Mouse (Mus musculus): Measurements from ENCODE around the gene Ctsa.

Ctsa gene

GRCm38 (mm10) chr2:164804533-164805331, 27.9 kb upstream of the Ctsa start, which contains the start of the genes Acot8 and Zswim3:
Gene Acot8 (minus strand): TSS chr2:164804882.
Gene Zswim3 (plus strand): TSS chr2:164805098.
- DNase-seq (ENCODE audit: low read depth, low spot score), result peak; percentile 98

GRCm38 (mm10) chr2:164805332-164805718, 27.3 kb upstream of the Ctsa start:
- no peak for DNase-seq (ENCODE audit: low read depth, low spot score)

GRCm38 (mm10) chr2:164806614-164807013, 26.1 kb upstream of the Ctsa start:
- DNase-seq (ENCODE audit: low read depth, low spot score), result no peak

- no peak for DNase-seq (ENCODE audit: low read depth, low spot score)
Measured at GRCm38 (mm10) chr2:164813557-164813956, 19.1 kb upstream of the Ctsa start.

GRCm38 (mm10) chr2:164815348-164815747, 17.3 kb upstream of the Ctsa start:
- no peak for DNase-seq (ENCODE audit: low read depth, low spot score)

GRCm38 (mm10) chr2:164815821-164816220, 16.9 kb upstream of the Ctsa start:
- no peak for DNase-seq (ENCODE audit: low read depth, low spot score)

- no peak for DNase-seq (ENCODE audit: low read depth, low spot score)
Measured at GRCm38 (mm10) chr2:164817206-164817605, 15.5 kb upstream of the Ctsa start.

- DNase-seq (ENCODE audit: low read depth, low spot score), result no peak
Measured at GRCm38 (mm10) chr2:164817703-164818102, 15.0 kb upstream of the Ctsa start.

- DNase-seq (ENCODE audit: low read depth, low spot score), result no peak
Measured at GRCm38 (mm10) chr2:164821060-164821459, 11.6 kb upstream of the Ctsa start.

- peak; percentile 95 for DNase-seq (ENCODE audit: low read depth, low spot score)
Measured at GRCm38 (mm10) chr2:164822636-164823165, 10.0 kb upstream of the Ctsa start, which contains the start of gene Zswim1. Gene Zswim1 (plus strand): TSS chr2:164822686.

- DNase-seq (ENCODE audit: low read depth, low spot score), result no peak
Measured at GRCm38 (mm10) chr2:164823181-164823585, 9.5 kb upstream of the Ctsa start.

GRCm38 (mm10) chr2:164823969-164824368, 8.7 kb upstream of the Ctsa start:
- DNase-seq (ENCODE audit: low read depth, low spot score), result no peak

GRCm38 (mm10) chr2:164825521-164825920, 7.2 kb upstream of the Ctsa start:
- no peak for DNase-seq (ENCODE audit: low read depth, low spot score)

- no peak for DNase-seq (ENCODE audit: low read depth, low spot score)
Measured at GRCm38 (mm10) chr2:164827146-164827850, 5.4 kb upstream of the Ctsa start.

GRCm38 (mm10) chr2:164828437-164828836, 4.2 kb upstream of the Ctsa start, which contains the start of gene Spata25:
Gene Spata25 (minus strand): TSS chr2:164828537.
- DNase-seq (ENCODE audit: low read depth, low spot score), result no peak

GRCm38 (mm10) chr2:164829090-164829489, 3.6 kb upstream of the Ctsa start:
- DNase-seq (ENCODE audit: low read depth, low spot score), result no peak

- no peak for DNase-seq (ENCODE audit: low read depth, low spot score)
Measured at GRCm38 (mm10) chr2:164831029-164831428, 1.6 kb upstream of the Ctsa start.

GRCm38 (mm10) chr2:164832032-164832747, 483 bp upstream of the Ctsa start:
- no peak for DNase-seq (ENCODE audit: low read depth, low spot score)

- peak; percentile 99 for DNase-seq (ENCODE audit: low read depth, low spot score)
Measured at GRCm38 (mm10) chr2:164833314-164833959, 764 bp downstream of the Ctsa start, which contains the start of gene Neurl2. Gene Neurl2 (minus strand): TSS chr2:164833456.

- no peak for DNase-seq (ENCODE audit: low read depth, low spot score)
Measured at GRCm38 (mm10) chr2:164834531-164834930, 1.9 kb downstream of the Ctsa start.

- DNase-seq (ENCODE audit: low read depth, low spot score), result no peak
Measured at GRCm38 (mm10) chr2:164835164-164835563, 2.5 kb downstream of the Ctsa start.
